Mouse (Mus musculus) lung, embryonic 14.5 days (tissue): Measurements from ENCODE around the gene Sox4. TPM values are rescaled to one million over a fixed set of nuclear protein-coding genes. Genes with fewer than 3 reads are reported as not detected.

Experiments
- ATAC-seq: fragments of 200-750 bp; cut with Nextera tagmentation; 2 replicates; pipeline ENCODE4 v1.8.0; 2017; ENCODE audit warnings: mild to moderate bottlenecking, moderate TSS enrichment, moderate library complexity; ENCODE audit not compliant: insufficient read depth
- DNase-seq: peaks from one replicate; pipeline ENCODE4 v3.0.0-alpha.2; 2015
- H3K27ac ChIP-seq: fragments of 300-500 bp; sonication (generic); 2 replicates; pipeline ENCODE4 v1.5.1; 2014; ENCODE audit warnings: low read depth, mild to moderate bottlenecking, moderate library complexity
- H3K27me3 ChIP-seq: fragments of 300-500 bp; sonication (generic); 2 replicates; pipeline ENCODE4 v1.6.1; 2014; ENCODE audit warnings: low read length, control low read depth; ENCODE audit not compliant: insufficient read depth
- H3K36me3 ChIP-seq: fragments of 300-500 bp; sonication (generic); 2 replicates; pipeline ENCODE4 v1.6.1; 2014; ENCODE audit warnings: control low read depth; ENCODE audit not compliant: insufficient read depth
- H3K4me1 ChIP-seq: fragments of 300-500 bp; sonication (generic); 2 replicates; pipeline ENCODE4 v1.6.1; 2014; ENCODE audit warnings: antibody characterized with exemption, control low read depth; ENCODE audit not compliant: insufficient read depth
- H3K4me2 ChIP-seq: fragments of 300-500 bp; sonication (generic); 2 replicates; pipeline ENCODE4 v1.6.1; 2014; ENCODE audit warnings: mild to moderate bottlenecking
- H3K4me3 ChIP-seq: fragments of 300-500 bp; sonication (generic); 2 replicates; pipeline ENCODE4 v1.5.1; 2014; ENCODE audit warnings: low read depth, low read length
- H3K9ac ChIP-seq: fragments of 300-500 bp; sonication (generic); 2 replicates; pipeline ENCODE4 v1.6.1; 2014
- H3K9me3 ChIP-seq: fragments of 300-500 bp; sonication (generic); 2 replicates; pipeline ENCODE4 v1.6.1; 2016; ENCODE audit warnings: low read depth, low read length, control low read depth
- CTCF ChIP-seq: IDR thresholded peaks from 2 replicates; pipeline ENCODE4 v1.5.1; 2016; ENCODE audit warnings: antibody characterized with exemption, low read depth
- WGBS: fragments of 180-500 bp; shearing (Covaris S2); extraction: QIAGEN DNeasy Blood & Tissue Kit; methylation state at CpG from one replicate; pipeline ENCODE4 v1.1.7; 2014; 5-methylcytosine and 5-hydroxymethylcytosine counted together
- polyA plus RNA-seq: library from polyadenylated mRNA; unstranded; fragments of >200 nt; fragmentation: Nextera tagmentation; extraction: Ambion mirVana; gene quantifications from 2 replicates; pipeline ENCODE4 v1.2.1, GENCODE M21; 2014

Gene Sox4
- polyA plus RNA-seq, 1 experiment from 2014 or later, result 97.5 TPM

GRCm38 (mm10) chr13:28929936-28930335, 23.6 kb downstream of the Sox4 start:
- no peaks in the 10 kb centered on the region for H3K27me3 ChIP-seq
- TF ChIP-seq CTCF, result no peak
- H3K9me3 ChIP-seq, result no peaks in the 10 kb centered on the region
- DNase-seq, result no peak
- no peak for ATAC-seq
- no peak overlapping the region for H3K4me3 ChIP-seq
- 39% methylated on average over 3 of the region's 3 CpGs for WGBS
- H3K9ac ChIP-seq, result no peak overlapping the region
- H3K36me3 ChIP-seq, result no peaks in the 10 kb centered on the region
- no peaks in the 10 kb centered on the region for H3K4me1 ChIP-seq
- H3K27ac ChIP-seq, result no peak overlapping the region
- H3K4me2 ChIP-seq, result no peak overlapping the region

DNA sequence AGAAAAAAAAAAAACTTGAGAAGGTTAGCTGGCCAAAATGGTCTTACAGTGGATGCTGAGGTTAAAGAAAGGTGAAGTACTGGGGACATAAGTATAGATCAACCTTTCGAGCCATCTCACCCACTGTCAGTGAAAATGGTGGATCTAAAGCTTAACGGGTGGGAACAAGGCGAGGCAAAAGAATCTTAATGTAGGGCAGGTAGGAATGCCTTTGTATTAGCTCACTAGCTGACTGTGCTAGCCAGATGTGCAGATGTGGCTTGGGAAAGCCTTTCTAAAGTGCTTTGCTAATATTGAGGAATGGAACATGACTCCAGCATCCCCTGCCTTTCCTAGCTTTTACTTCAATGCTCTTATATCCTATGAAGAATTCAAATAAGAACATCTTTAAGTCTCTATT, 30.4 kb downstream of the Sox4 start:
- Histone ChIP-seq H3K9ac (no peak overlapping the region), H3K9me3 (no peaks in the 10 kb centered on the region), H3K4me1 (no peaks in the 10 kb centered on the region), H3K36me3 (no peaks in the 10 kb centered on the region), H3K4me3 (no peak overlapping the region), H3K27ac (no peak overlapping the region), H3K27me3 (no peaks in the 10 kb centered on the region), H3K4me2 (no peak overlapping the region)
- no peak for DNase-seq
- TF ChIP-seq CTCF, result no peak
- ATAC-seq, result no peak
- 91% methylated on average over 3 of the region's 3 CpGs for WGBS

GRCm38 (mm10) chr13:28917379-28918250, 35.9 kb downstream of the Sox4 start:
- ATAC-seq (no peak), DNase-seq (no peak)
- Histone ChIP-seq H3K9me3 (no peaks in the 10 kb centered on the region), H3K27ac (no peak overlapping the region), H3K27me3 (no peaks in the 10 kb centered on the region), H3K9ac (no peak overlapping the region), H3K36me3 (no peaks in the 10 kb centered on the region), H3K4me2 (no peak overlapping the region), H3K4me1 (no peaks in the 10 kb centered on the region), H3K4me3 (no peak overlapping the region)
- 68% methylated on average over 10 of the region's 10 CpGs for WGBS
- no peak for TF ChIP-seq CTCF

DNA sequence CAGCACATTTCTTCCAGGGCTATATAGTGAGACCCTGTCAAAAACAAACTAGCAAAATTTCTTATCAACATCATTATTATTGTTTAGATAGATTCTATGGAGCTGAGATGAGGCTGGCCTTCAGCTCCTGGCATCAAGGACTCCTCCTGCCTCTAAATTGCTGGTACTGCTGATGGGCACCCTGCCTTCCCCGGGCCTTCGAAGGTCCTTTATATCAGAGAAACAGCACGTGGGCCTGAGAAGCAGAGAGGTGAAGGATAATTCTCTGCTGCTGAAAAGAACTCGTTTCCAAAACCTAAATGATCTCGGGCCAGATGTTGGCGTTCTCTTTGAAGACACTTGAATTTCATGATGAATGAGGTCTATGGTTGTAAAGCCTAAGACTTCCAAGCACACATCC, 39.9 kb downstream of the Sox4 start:
- WGBS, result 74% methylated on average over 6 of the region's 6 CpGs
- Histone ChIP-seq H3K4me2 (no peak overlapping the region), H3K4me1 (no peaks in the 10 kb centered on the region), H3K9me3 (peaks cover 4% of the 10 kb centered on the region; the same call in 1 of the 2 replicates), H3K4me3 (no peak overlapping the region), H3K9ac (no peak overlapping the region), H3K27me3 (no peaks in the 10 kb centered on the region), H3K27ac (no peak overlapping the region), H3K36me3 (no peaks in the 10 kb centered on the region)
- ATAC-seq, result no peak
- no peak for DNase-seq
- no peak for TF ChIP-seq CTCF

DNA sequence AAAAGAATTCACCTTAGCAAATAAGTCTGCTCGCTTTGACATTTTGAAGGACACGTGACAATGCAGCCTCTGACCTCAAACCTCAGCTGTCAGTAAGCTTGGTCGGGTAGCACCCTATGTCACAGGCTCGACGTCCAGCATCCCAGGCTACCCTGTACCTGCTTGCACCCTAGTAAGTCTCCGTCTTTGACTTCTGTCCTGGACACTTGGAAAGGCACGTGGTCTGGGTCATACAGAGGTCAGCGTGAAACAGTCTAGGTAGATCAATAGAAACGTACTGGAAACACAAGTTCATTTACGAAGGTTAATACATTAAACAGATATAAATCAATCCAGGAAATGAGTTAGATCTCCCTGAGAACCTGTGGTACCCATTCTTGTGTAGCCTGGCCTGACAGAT, 46.5 kb downstream of the Sox4 start:
- no peak overlapping the region for H3K4me2 ChIP-seq
- H3K9me3 ChIP-seq, result peaks cover 4% of the 10 kb centered on the region; the same call in 1 of the 2 replicates
- ATAC-seq (no peak), DNase-seq (no peak)
- H3K27me3 ChIP-seq, result no peaks in the 10 kb centered on the region
- no peaks in the 10 kb centered on the region for H3K36me3 ChIP-seq
- no peak for TF ChIP-seq CTCF
- WGBS, result 81% methylated on average over 10 of the region's 10 CpGs
- no peak overlapping the region for H3K27ac ChIP-seq
- H3K4me3 ChIP-seq, result no peak overlapping the region
- H3K4me1 ChIP-seq, result no peaks in the 10 kb centered on the region
- no peak overlapping the region for H3K9ac ChIP-seq
